8 mouse cellular contexts compared by ENCODE assay signal in genomic region chr3:43783000-43783588, GRCm38 (mm10).
DNase-seq lines count a peak whose midpoint lies in the region; ATAC-seq and TF ChIP-seq lines count a peak whose summit lies in the region.

No protein-coding gene starts in this region.

- H3K4me3 ChIP-seq in heart, postnatal 0 days (ENCODE audit: low read depth, low read length), result no peak overlapping the region
- no peak overlapping the region for H3K4me3 ChIP-seq in heart, embryonic 12.5 days
- H3K4me3 ChIP-seq in CH12.LX (replicated peaks in 1 of 3; ENCODE audit: low read depth in 2 of 3, low read length in 2 of 3, poor library complexity in 1 of 3), result no peak overlapping the region

- H3K36me3 ChIP-seq in heart, postnatal 0 days (replicated peaks; ENCODE audit: control insufficient read depth, insufficient read depth, low read length), result no peaks in the 10 kb centered on the region
- H3K36me3 ChIP-seq in heart, embryonic 12.5 days, result no peaks in the 10 kb centered on the region
- no peaks in the 10 kb centered on the region for H3K36me3 ChIP-seq in CH12.LX (replicated peaks in 1 of 2; ENCODE audit: control insufficient read depth in 1 of 2, insufficient read depth in 1 of 2, low read length in 1 of 2)

- H3K27ac ChIP-seq in heart, postnatal 0 days (ENCODE audit: low read depth), result no peak overlapping the region
- H3K27ac ChIP-seq in heart, embryonic 12.5 days (ENCODE audit: poor library complexity, severe bottlenecking), result no peak overlapping the region
- no peak overlapping the region for H3K27ac ChIP-seq in CH12.LX (ENCODE audit: insufficient read depth, low read depth)

- H3K79me2 ChIP-seq in CH12.LX (replicated peaks; ENCODE audit: control insufficient read depth, extremely low read depth, insufficient read depth, poor library complexity, severe bottlenecking), result no peaks in the 10 kb centered on the region

- H3K4me2 ChIP-seq in heart, postnatal 0 days (ENCODE audit: low read depth, low read length), result no peak overlapping the region
- H3K4me2 ChIP-seq in heart, embryonic 12.5 days, result no peak overlapping the region
- H3K4me2 ChIP-seq in CH12.LX (ENCODE audit: insufficient read depth, low read depth, poor library complexity, severe bottlenecking), result no peak overlapping the region

- dilution Hi-C loops in CH12.LX (cut with MboI; ENCODE audit: extremely low pct_ligation_motif_present, extremely low pct_unique_long_range_greater_than_20kb, low sequenced_read_pairs), result no loop called here

- 75% methylated on average over 4 of the region's 4 CpGs for WGBS in heart, postnatal 0 days
- 83% methylated on average over 4 of the region's 4 CpGs for WGBS in heart, embryonic 12.5 days

- no peak overlapping the region for H3K9ac ChIP-seq in heart, postnatal 0 days (replicated peaks; ENCODE audit: low read depth, low read length)
- no peak overlapping the region for H3K9ac ChIP-seq in heart, embryonic 12.5 days
- H3K9ac ChIP-seq in CH12.LX (ENCODE audit: insufficient read depth, low read depth), result no peak overlapping the region

- intact Hi-C loops in left cerebral cortex, postnatal 4 days (cut with DNase I), result loop anchor here (5.0 to 10.0 kb wide), 2 partner anchors 1132 to 1584 kb away; no protein-coding TSS in a partner anchor

- no peak for TF ChIP-seq POLR2A in CH12.LX (IDR thresholded peaks at IDR 0.05; ENCODE audit: low read depth, low read length)

- H3K9me3 ChIP-seq in heart, postnatal 0 days (replicated peaks; ENCODE audit: control insufficient read depth, low read length), result no peaks in the 10 kb centered on the region
- no peaks in the 10 kb centered on the region for H3K9me3 ChIP-seq in heart, embryonic 12.5 days (replicated peaks)
- no peaks in the 10 kb centered on the region for H3K9me3 ChIP-seq in CH12.LX (replicated peaks; ENCODE audit: low read length)

- DNase-seq in heart, postnatal 0 days (ENCODE audit: low spot score), result no peak
- peak; percentile 24 for DNase-seq in CH12.LX (ENCODE audit: extremely low read depth)
- peak; percentile 4 for DNase-seq in embryo, embryonic 9.5 days (ENCODE audit: extremely low spot score)
- peak; percentile 3 for DNase-seq in left cerebral cortex, postnatal 4 days
- DNase-seq in urinary bladder, adult 2 months (ENCODE audit: low spot score), result no peak
- no peak for DNase-seq in urinary bladder, postnatal 36 days (ENCODE audit: low spot score in 2 of 2)
- no peak for DNase-seq in gastrocnemius, postnatal 10 days

- in situ Hi-C loops in CH12.LX (cut with MboI; ENCODE audit: low pct_ligation_motif_present, low pct_unique_long_range_greater_than_20kb, low sequenced_read_pairs), result no loop called here

- no peak for TF ChIP-seq EP300 in heart, postnatal 0 days (IDR thresholded peaks at IDR 0.05; ENCODE audit: low read depth)
- TF ChIP-seq EP300 in CH12.LX (IDR thresholded peaks at IDR 0.05; ENCODE audit: low read length), result no peak

- H3K4me1 ChIP-seq in heart, postnatal 0 days (ENCODE audit: control insufficient read depth, insufficient read depth), result no peaks in the 10 kb centered on the region
- no peaks in the 10 kb centered on the region for H3K4me1 ChIP-seq in heart, embryonic 12.5 days (replicated peaks)
- H3K4me1 ChIP-seq in CH12.LX (ENCODE audit: control insufficient read depth in 1 of 2, insufficient read depth in 2 of 2), result no peaks in the 10 kb centered on the region

- no peak for ATAC-seq in heart, postnatal 0 days (ENCODE audit: insufficient read depth, low read depth)
- no peak for ATAC-seq in heart, embryonic 12.5 days (ENCODE audit: insufficient number of reproducible peaks, low FRiP score)

- peak; percentile 42 for TF ChIP-seq RAD21 in CH12.LX (IDR thresholded peaks at IDR 0.05; ENCODE audit: low read depth, low read length)

- peak; percentile 41 for TF ChIP-seq CTCF in heart, postnatal 0 days (IDR thresholded peaks at IDR 0.05; ENCODE audit: low read depth)
- TF ChIP-seq CTCF in CH12.LX (conservative IDR thresholded peaks at IDR 0.05 in 1 of 2, IDR thresholded peaks at IDR 0.05 in 1 of 2; ENCODE audit: low read depth in 2 of 2, low read length in 2 of 2), result peak in 1 of 2 experiments; percentile 42; a peak in 2 of 4 replicates

- no peaks in the 10 kb centered on the region for H3K27me3 ChIP-seq in heart, postnatal 0 days (ENCODE audit: control insufficient read depth, insufficient read depth, low read length)
- H3K27me3 ChIP-seq in heart, embryonic 12.5 days (replicated peaks), result no peaks in the 10 kb centered on the region
- H3K27me3 ChIP-seq in CH12.LX (replicated peaks), result no peaks in the 10 kb centered on the region

TF ChIP-seq in CH12.LX, 34 proteins besides CTCF, POLR2A, EP300 and RAD21:
- no peak for TF ChIP-seq PAX5 (IDR thresholded peaks at IDR 0.05; ENCODE audit: low read length)
- no peak for TF ChIP-seq MYC (IDR thresholded peaks at IDR 0.05; ENCODE audit: low read depth, low read length)
- no peak for TF ChIP-seq ZKSCAN1 (IDR thresholded peaks at IDR 0.05; ENCODE audit: borderline replicate concordance, low read depth, low read length)
- TF ChIP-seq E2F4 (IDR thresholded peaks at IDR 0.05; ENCODE audit: insufficient replicate concordance, low read depth, low read length), result no peak
- TF ChIP-seq SIN3A (IDR thresholded peaks at IDR 0.05; ENCODE audit: low read length), result no peak
- TF ChIP-seq ELF1 (IDR thresholded peaks at IDR 0.05; ENCODE audit: low read depth, low read length), result no peak
- TF ChIP-seq MEF2A (IDR thresholded peaks at IDR 0.05; ENCODE audit: borderline replicate concordance, low read depth, low read length), result no peak
- TF ChIP-seq CHD1 (IDR thresholded peaks at IDR 0.05; ENCODE audit: low read depth, low read length), result no peak
- TF ChIP-seq CHD2 (IDR thresholded peaks at IDR 0.05; ENCODE audit: low read length), result no peak
- no peak for TF ChIP-seq NELFE (IDR thresholded peaks at IDR 0.05; ENCODE audit: low read depth, low read length)
TF ChIP-seq in CH12.LX: peak in this region for 0.

Comparison
In these comparisons a context has a peak if more than half of its experiments do, and no peak if none do; other contexts are left out.
1. DNase-seq: peak in CH12.LX (single experiment), embryo, embryonic 9.5 days (single experiment) and left cerebral cortex, postnatal 4 days (single experiment); none in heart, postnatal 0 days (single experiment), urinary bladder, adult 2 months (single experiment), urinary bladder, postnatal 36 days (0 of 2) and gastrocnemius, postnatal 10 days (single experiment).